Comparison of ENCODE assay signal across 21 mouse cellular contexts in the genomic region with DNA sequence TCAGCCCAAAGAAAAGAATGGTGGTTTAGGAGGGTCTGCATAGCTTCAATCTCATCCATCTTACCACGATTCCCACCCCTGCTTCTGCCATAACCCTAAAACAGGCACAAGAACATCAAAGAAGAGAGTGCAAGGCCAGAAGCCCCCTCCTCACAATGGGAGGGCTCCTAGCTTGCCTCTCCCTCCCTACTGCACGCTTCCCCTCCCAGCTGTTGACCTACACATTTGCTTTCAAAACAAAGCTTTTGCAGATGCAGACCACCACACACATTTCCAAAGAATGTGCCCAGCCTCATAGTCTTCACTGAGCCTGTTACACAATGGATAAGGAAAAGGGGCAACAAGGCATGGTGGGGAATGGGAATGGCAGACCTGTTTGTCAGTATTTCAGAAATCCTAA.
DNase-seq lines count a peak whose midpoint lies in the region; ATAC-seq and TF ChIP-seq lines count a peak whose summit lies in the region.
"Had no signal": no experiment of that assay in that cellular context is flagged by ENCODE, and none has a peak within 500 bp of the region (broad histone marks: within the 10 kb centered on the region; RNA-seq: fewer than 3 reads in every experiment).

No protein-coding gene starts in this region.

- H3K4me1 ChIP-seq in hindbrain, embryonic 13.5 days (replicated peaks) = 0 out of 2 replicates have a peak, but pooled peaks cover 2% of the 10 kb centered on the region
- H3K4me1 ChIP-seq in hindbrain, postnatal 0 days (ENCODE audit: insufficient read depth, low read length) = no peaks in the 10 kb centered on the region
- H3K4me1 ChIP-seq in forebrain, embryonic 14.5 days (ENCODE audit: control insufficient read depth, insufficient read depth, low read length) = no peaks in the 10 kb centered on the region
- no peaks in the 10 kb centered on the region; the same call in 1 of the 2 replicates for H3K4me1 ChIP-seq in midbrain, embryonic 15.5 days
- H3K4me1 ChIP-seq: limb, embryonic 15.5 days; megakaryocyte, embryonic 14.5 days; neural tube, embryonic 12.5 days had no signal

- DNase-seq in embryo, embryonic 10 days (ENCODE audit: low spot score) = peak; percentile 32
- no peak for DNase-seq in embryo, embryonic 11 days
- DNase-seq in hindbrain, postnatal 0 days (ENCODE audit: low spot score) = no peak
- no peak for DNase-seq in forebrain, embryonic 14.5 days (ENCODE audit: low spot score)
- DNase-seq in right cerebral cortex, postnatal 10 days (ENCODE audit: low spot score in 2 of 2) = no peak
- no peak for DNase-seq in kidney, postnatal 4 days
- DNase-seq: adrenal gland, postnatal 25 days; cerebellum, adult 8-10 months; heart, postnatal 10 days; kidney, postnatal 36 days; left cerebral cortex, postnatal 4 days; lung, embryonic 14.5 days; thymus, postnatal 14 days had no signal

- no peak for ATAC-seq in hindbrain, embryonic 13.5 days (ENCODE audit: low FRiP score)
- ATAC-seq in hindbrain, postnatal 0 days = no peak
- ATAC-seq in forebrain, embryonic 14.5 days = peak; percentile 14; the same call in 1 of the 2 replicates
- ATAC-seq in midbrain, embryonic 15.5 days (replicated peaks) = peak; percentile 42; the same call in 1 of the 2 replicates
- ATAC-seq: intestine, postnatal 0 days had no signal

- no peaks in the 10 kb centered on the region for H3K36me3 ChIP-seq in hindbrain, embryonic 13.5 days
- no peaks in the 10 kb centered on the region for H3K36me3 ChIP-seq in hindbrain, postnatal 0 days (ENCODE audit: insufficient read depth, low read length)
- H3K36me3 ChIP-seq in forebrain, embryonic 14.5 days (ENCODE audit: control insufficient read depth, insufficient read depth, low read length) = no peaks in the 10 kb centered on the region
- no peaks in the 10 kb centered on the region for H3K36me3 ChIP-seq in midbrain, embryonic 15.5 days (replicated peaks)
- H3K36me3 ChIP-seq: limb, embryonic 15.5 days; neural tube, embryonic 12.5 days had no signal

- H3K9ac ChIP-seq in hindbrain, embryonic 13.5 days = no peak overlapping the region
- H3K9ac ChIP-seq in hindbrain, postnatal 0 days (replicated peaks; ENCODE audit: low read length) = no peak overlapping the region
- no peak overlapping the region for H3K9ac ChIP-seq in forebrain, embryonic 14.5 days (ENCODE audit: low read length)
- no peak overlapping the region for H3K9ac ChIP-seq in midbrain, embryonic 15.5 days
- H3K9ac ChIP-seq: limb, embryonic 15.5 days; liver, embryonic 14.5 days; lung, embryonic 14.5 days; neural tube, embryonic 12.5 days had no signal

- no peaks in the 10 kb centered on the region for H3K27me3 ChIP-seq in hindbrain, embryonic 13.5 days
- H3K27me3 ChIP-seq in hindbrain, postnatal 0 days (ENCODE audit: insufficient read depth, low read length) = no peaks in the 10 kb centered on the region
- H3K27me3 ChIP-seq in forebrain, embryonic 14.5 days (replicated peaks; ENCODE audit: control insufficient read depth, insufficient read depth, low read length) = no peaks in the 10 kb centered on the region
- H3K27me3 ChIP-seq in midbrain, embryonic 15.5 days (replicated peaks) = no peaks in the 10 kb centered on the region
- H3K27me3 ChIP-seq: limb, embryonic 15.5 days; megakaryocyte, embryonic 14.5 days; neural tube, embryonic 12.5 days had no signal

- H3K9me3 ChIP-seq in hindbrain, embryonic 13.5 days = 0 out of 2 replicates have a peak, but pooled peaks cover 4% of the 10 kb centered on the region
- no peaks in the 10 kb centered on the region for H3K9me3 ChIP-seq in hindbrain, postnatal 0 days (ENCODE audit: low read length)
- H3K9me3 ChIP-seq in forebrain, embryonic 14.5 days (replicated peaks; ENCODE audit: control insufficient read depth, low read length) = no peaks in the 10 kb centered on the region
- peaks cover 6% of the 10 kb centered on the region for H3K9me3 ChIP-seq in midbrain, embryonic 15.5 days
- H3K9me3 ChIP-seq: limb, embryonic 15.5 days; megakaryocyte, embryonic 14.5 days; neural tube, embryonic 12.5 days had no signal

- WGBS in hindbrain, embryonic 13.5 days = 50% methylated on average over 2 of the region's 2 CpGs
- WGBS in hindbrain, postnatal 0 days = 24% methylated on average over 2 of the region's 2 CpGs
- 38% methylated on average over 2 of the region's 2 CpGs for WGBS in forebrain, embryonic 14.5 days
- WGBS in midbrain, embryonic 15.5 days = 38% methylated on average over 2 of the region's 2 CpGs

- no peak overlapping the region for H3K4me3 ChIP-seq in hindbrain, embryonic 13.5 days
- H3K4me3 ChIP-seq in hindbrain, postnatal 0 days (ENCODE audit: low read length) = no peak overlapping the region
- no peak overlapping the region for H3K4me3 ChIP-seq in forebrain, embryonic 14.5 days (ENCODE audit: low read depth, low read length)
- H3K4me3 ChIP-seq in midbrain, embryonic 15.5 days = no peak overlapping the region
- H3K4me3 ChIP-seq: limb, embryonic 15.5 days; megakaryocyte, embryonic 14.5 days; neural tube, embryonic 12.5 days had no signal

- no peak overlapping the region for H3K4me2 ChIP-seq in hindbrain, embryonic 13.5 days
- no peak overlapping the region for H3K4me2 ChIP-seq in hindbrain, postnatal 0 days (ENCODE audit: low read depth, low read length)
- no peak overlapping the region for H3K4me2 ChIP-seq in forebrain, embryonic 14.5 days (ENCODE audit: low read length)
- H3K4me2 ChIP-seq in midbrain, embryonic 15.5 days = no peak overlapping the region
- H3K4me2 ChIP-seq: heart, embryonic 11.5 days; limb, embryonic 15.5 days; lung, embryonic 14.5 days; neural tube, embryonic 12.5 days had no signal

- TF ChIP-seq CTCF in hindbrain, postnatal 0 days (IDR thresholded peaks at IDR 0.05; ENCODE audit: low read depth) = no peak

- 0 out of 2 replicates have a peak overlapping the region, but pooled peaks have one; percentile 49 for H3K27ac ChIP-seq in hindbrain, embryonic 13.5 days
- H3K27ac ChIP-seq in hindbrain, postnatal 0 days = no peak overlapping the region
- peak overlapping the region; percentile 63 for H3K27ac ChIP-seq in forebrain, embryonic 14.5 days (ENCODE audit: low read depth, low read length)
- H3K27ac ChIP-seq in midbrain, embryonic 15.5 days = peak overlapping the region; percentile 58
- H3K27ac ChIP-seq: limb, embryonic 15.5 days; liver, embryonic 14.5 days; neural tube, embryonic 12.5 days had no signal

Comparison
In these comparisons a context has a peak if more than half of its experiments do, and no peak if none do; other contexts are left out.
1. ATAC-seq: peak in forebrain, embryonic 14.5 days (single experiment) and midbrain, embryonic 15.5 days (single experiment); none in hindbrain, embryonic 13.5 days (single experiment) and hindbrain, postnatal 0 days (single experiment).